Mouse (Mus musculus): ENCODE measurements around the gene Rhox4b. TPM values are rescaled to one million over a fixed set of nuclear protein-coding genes. Genes with fewer than 3 reads are reported as not detected.
"Not testable (repeated sequence)": the region's sequence is repeated elsewhere in the genome, so short reads cannot be mapped to it uniquely, and the experiment has no call there.

Gene Rhox4b
- total RNA-seq (2012; rRNA removed) (1.6 and 3.9 TPM in 2 replicates), total RNA-seq (2014; rRNA removed) (not detected in 2 replicates), polyA plus RNA-seq (2012; ENCODE audit: insufficient read length, low read depth) (0.51 and 0.56 TPM in 2 replicates)

GRCm38 (mm10) chrX:37432194-37432593 lies at the start of gene Rhox4b:
TSS of gene Rhox4b (plus strand) at chrX:37432494.
- H3K79me2 ChIP-seq (replicated peaks; ENCODE audit: control insufficient read depth, extremely low read depth, insufficient read depth, poor library complexity, severe bottlenecking); H3K9me3 ChIP-seq (replicated peaks; ENCODE audit: low read length); H3K27ac ChIP-seq (ENCODE audit: insufficient read depth, low read depth); H3K9ac ChIP-seq (ENCODE audit: insufficient read depth, low read depth); H3K27me3 ChIP-seq (replicated peaks); dilution Hi-C loops (cut with MboI; ENCODE audit: extremely low pct_ligation_motif_present, extremely low pct_unique_long_range_greater_than_20kb, low sequenced_read_pairs); H3K4me1 ChIP-seq (ENCODE audit: control insufficient read depth in 1 of 2, insufficient read depth in 2 of 2); H3K36me3 ChIP-seq (replicated peaks in 1 of 2; ENCODE audit: control insufficient read depth in 1 of 2, insufficient read depth in 1 of 2, low read length in 1 of 2); in situ Hi-C loops (cut with MboI; ENCODE audit: low pct_ligation_motif_present, low pct_unique_long_range_greater_than_20kb, low sequenced_read_pairs); DNase-seq (ENCODE audit: extremely low read depth); H3K4me3 ChIP-seq (replicated peaks in 1 of 3; ENCODE audit: low read depth in 2 of 3, low read length in 2 of 3, poor library complexity in 1 of 3); H3K4me2 ChIP-seq (ENCODE audit: insufficient read depth, low read depth, poor library complexity, severe bottlenecking): not testable (repeated sequence)

DNA sequence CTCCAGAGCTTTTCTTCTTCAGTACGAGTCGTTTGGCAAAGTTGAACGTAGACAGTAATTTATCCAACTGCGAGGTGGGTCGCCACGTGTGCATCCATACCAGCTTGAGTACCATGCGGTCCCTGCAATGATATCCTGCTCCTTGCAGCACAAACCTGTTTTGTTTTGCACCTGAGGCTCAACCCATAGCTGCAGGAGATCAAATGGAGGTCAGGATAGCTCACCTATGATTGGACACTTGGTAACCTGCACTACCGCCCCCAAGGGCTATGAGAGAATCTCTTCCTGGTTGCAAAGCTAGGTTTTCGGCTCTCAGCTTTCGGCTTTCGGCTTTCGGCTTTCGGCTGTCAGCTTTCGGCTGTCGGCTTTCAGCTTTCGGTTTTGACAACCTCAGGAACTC lies 41.7 kb upstream of the Rhox4b start, which contains the start of gene Rhox4a2:
TSS of gene Rhox4a2 (plus strand) at position 301 of the 400 bp plus-strand sequence.
- H3K4me3 ChIP-seq (replicated peaks in 1 of 3; ENCODE audit: low read depth in 2 of 3, low read length in 2 of 3, poor library complexity in 1 of 3); dilution Hi-C loops (cut with MboI; ENCODE audit: extremely low pct_ligation_motif_present, extremely low pct_unique_long_range_greater_than_20kb, low sequenced_read_pairs); H3K27ac ChIP-seq (ENCODE audit: insufficient read depth, low read depth); H3K4me1 ChIP-seq (ENCODE audit: control insufficient read depth in 1 of 2, insufficient read depth in 2 of 2); in situ Hi-C loops (cut with MboI; ENCODE audit: low pct_ligation_motif_present, low pct_unique_long_range_greater_than_20kb, low sequenced_read_pairs); H3K27me3 ChIP-seq (replicated peaks); DNase-seq (ENCODE audit: extremely low read depth); H3K9me3 ChIP-seq (replicated peaks; ENCODE audit: low read length); H3K79me2 ChIP-seq (replicated peaks; ENCODE audit: control insufficient read depth, extremely low read depth, insufficient read depth, poor library complexity, severe bottlenecking); H3K36me3 ChIP-seq (replicated peaks in 1 of 2; ENCODE audit: control insufficient read depth in 1 of 2, insufficient read depth in 1 of 2, low read length in 1 of 2); H3K4me2 ChIP-seq (ENCODE audit: insufficient read depth, low read depth, poor library complexity, severe bottlenecking); H3K9ac ChIP-seq (ENCODE audit: insufficient read depth, low read depth): not testable (repeated sequence)

DNA sequence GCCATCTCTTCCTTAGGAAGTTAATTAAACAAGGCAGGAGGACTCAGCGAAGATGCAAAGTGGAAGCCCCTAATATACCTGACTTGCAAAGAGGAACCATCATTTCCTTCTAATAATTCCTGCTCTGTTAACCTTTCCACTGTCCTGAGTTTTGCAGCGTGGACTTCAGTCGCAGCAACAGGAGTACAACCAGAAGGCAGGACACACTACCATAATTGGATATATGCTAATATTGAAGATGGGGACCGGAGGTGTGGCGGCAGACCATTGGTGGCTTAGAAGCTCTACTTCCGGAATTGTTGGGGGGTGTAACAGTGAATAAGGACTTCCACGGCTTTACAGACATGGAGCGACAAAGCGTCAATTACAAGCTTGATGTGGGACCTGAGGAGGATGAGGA lies 20.5 kb upstream of the Rhox4b start, which contains the start of gene Rhox2b:
TSS of gene Rhox2b (plus strand) at position 301 of the 400 bp plus-strand sequence.
- H3K4me2 ChIP-seq (ENCODE audit: insufficient read depth, low read depth, poor library complexity, severe bottlenecking); H3K4me3 ChIP-seq (replicated peaks in 1 of 3; ENCODE audit: low read depth in 2 of 3, low read length in 2 of 3, poor library complexity in 1 of 3); H3K9ac ChIP-seq (ENCODE audit: insufficient read depth, low read depth); H3K79me2 ChIP-seq (replicated peaks; ENCODE audit: control insufficient read depth, extremely low read depth, insufficient read depth, poor library complexity, severe bottlenecking); H3K9me3 ChIP-seq (replicated peaks; ENCODE audit: low read length); H3K4me1 ChIP-seq (ENCODE audit: control insufficient read depth in 1 of 2, insufficient read depth in 2 of 2); in situ Hi-C loops (cut with MboI; ENCODE audit: low pct_ligation_motif_present, low pct_unique_long_range_greater_than_20kb, low sequenced_read_pairs); DNase-seq (ENCODE audit: extremely low read depth); H3K36me3 ChIP-seq (replicated peaks in 1 of 2; ENCODE audit: control insufficient read depth in 1 of 2, insufficient read depth in 1 of 2, low read length in 1 of 2); H3K27ac ChIP-seq (ENCODE audit: insufficient read depth, low read depth); dilution Hi-C loops (cut with MboI; ENCODE audit: extremely low pct_ligation_motif_present, extremely low pct_unique_long_range_greater_than_20kb, low sequenced_read_pairs); H3K27me3 ChIP-seq (replicated peaks): not testable (repeated sequence)

DNA sequence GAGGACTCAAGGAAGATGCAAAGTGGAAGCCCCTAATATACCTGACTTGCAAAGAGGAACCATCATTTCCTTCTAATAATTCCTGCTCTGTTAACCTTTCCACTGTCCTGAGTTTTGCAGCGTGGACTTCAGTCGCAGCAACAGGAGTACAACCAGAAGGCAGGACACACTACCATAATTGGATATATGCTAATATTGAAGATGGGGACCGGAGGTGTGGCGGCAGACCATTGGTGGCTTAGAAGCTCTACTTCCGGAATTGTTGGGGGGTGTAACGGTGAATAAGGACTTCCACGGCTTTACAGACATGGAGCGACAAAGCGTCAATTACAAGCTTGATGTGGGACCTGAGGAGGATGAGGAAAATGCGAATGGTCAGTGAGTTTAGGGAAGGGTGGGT lies 21.1 kb downstream of the Rhox4b start, which contains the start of gene Rhox2c:
TSS of gene Rhox2c (plus strand) at position 301 of the 400 bp plus-strand sequence.
- H3K27ac ChIP-seq (ENCODE audit: insufficient read depth, low read depth); H3K4me1 ChIP-seq (ENCODE audit: control insufficient read depth in 1 of 2, insufficient read depth in 2 of 2); dilution Hi-C loops (cut with MboI; ENCODE audit: extremely low pct_ligation_motif_present, extremely low pct_unique_long_range_greater_than_20kb, low sequenced_read_pairs); H3K9me3 ChIP-seq (replicated peaks; ENCODE audit: low read length); in situ Hi-C loops (cut with MboI; ENCODE audit: low pct_ligation_motif_present, low pct_unique_long_range_greater_than_20kb, low sequenced_read_pairs); DNase-seq (ENCODE audit: extremely low read depth); H3K4me2 ChIP-seq (ENCODE audit: insufficient read depth, low read depth, poor library complexity, severe bottlenecking); H3K4me3 ChIP-seq (replicated peaks in 1 of 3; ENCODE audit: low read depth in 2 of 3, low read length in 2 of 3, poor library complexity in 1 of 3); H3K9ac ChIP-seq (ENCODE audit: insufficient read depth, low read depth); H3K79me2 ChIP-seq (replicated peaks; ENCODE audit: control insufficient read depth, extremely low read depth, insufficient read depth, poor library complexity, severe bottlenecking); H3K36me3 ChIP-seq (replicated peaks in 1 of 2; ENCODE audit: control insufficient read depth in 1 of 2, insufficient read depth in 1 of 2, low read length in 1 of 2); H3K27me3 ChIP-seq (replicated peaks): not testable (repeated sequence)

DNA sequence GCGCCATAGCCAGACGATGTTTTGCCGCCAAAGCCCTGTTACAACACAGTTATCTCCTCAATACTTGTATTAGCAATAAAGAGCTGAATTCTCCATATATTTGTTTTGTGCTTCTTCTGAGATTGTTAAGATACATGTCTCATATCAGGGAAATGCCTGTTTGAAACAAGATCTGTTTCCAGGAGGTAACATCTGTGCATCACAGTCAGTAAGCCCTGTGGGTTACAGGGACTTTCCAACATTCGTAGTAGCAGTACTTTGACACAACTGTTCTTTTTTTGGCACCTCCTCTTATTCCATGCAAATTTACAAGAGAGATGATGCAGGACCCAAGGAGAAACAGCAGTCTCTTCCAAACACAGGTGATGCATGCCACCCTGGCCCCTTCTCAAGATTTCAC lies 26.0 kb downstream of the Rhox4b start, which contains the start of gene Rhox3c:
TSS of gene Rhox3c (plus strand) at position 301 of the 400 bp plus-strand sequence.
- H3K27me3 ChIP-seq (replicated peaks); dilution Hi-C loops (cut with MboI; ENCODE audit: extremely low pct_ligation_motif_present, extremely low pct_unique_long_range_greater_than_20kb, low sequenced_read_pairs); in situ Hi-C loops (cut with MboI; ENCODE audit: low pct_ligation_motif_present, low pct_unique_long_range_greater_than_20kb, low sequenced_read_pairs): not testable (repeated sequence)

DNA sequence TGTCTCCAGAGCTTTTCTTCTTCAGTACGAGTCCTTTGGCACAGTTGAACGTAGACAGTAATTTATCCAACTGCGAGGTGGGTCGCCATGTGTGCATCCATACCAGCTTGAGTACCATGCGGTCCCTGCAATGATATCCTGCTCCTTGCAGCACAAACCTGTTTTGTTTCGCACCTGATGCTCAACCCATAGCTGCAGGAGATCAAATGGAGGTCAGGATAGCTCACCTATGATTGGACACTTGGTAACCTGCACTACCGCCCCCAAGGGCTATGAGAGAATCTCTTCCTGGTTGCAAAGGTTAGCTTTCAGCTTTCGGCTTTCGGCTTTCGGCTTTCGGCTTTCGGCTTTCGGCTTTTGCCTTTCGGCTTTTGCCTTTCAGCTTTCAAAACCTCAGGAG lies 47.7 kb downstream of the Rhox4b start, which contains the start of gene Rhox4c:
TSS of gene Rhox4c (plus strand) at position 301 of the 400 bp plus-strand sequence.
- H3K4me1 ChIP-seq (ENCODE audit: control insufficient read depth in 1 of 2, insufficient read depth in 2 of 2); H3K27ac ChIP-seq (ENCODE audit: insufficient read depth, low read depth); DNase-seq (ENCODE audit: extremely low read depth); H3K27me3 ChIP-seq (replicated peaks); H3K9me3 ChIP-seq (replicated peaks; ENCODE audit: low read length); H3K4me2 ChIP-seq (ENCODE audit: insufficient read depth, low read depth, poor library complexity, severe bottlenecking); H3K9ac ChIP-seq (ENCODE audit: insufficient read depth, low read depth); H3K79me2 ChIP-seq (replicated peaks; ENCODE audit: control insufficient read depth, extremely low read depth, insufficient read depth, poor library complexity, severe bottlenecking); H3K36me3 ChIP-seq (replicated peaks in 1 of 2; ENCODE audit: control insufficient read depth in 1 of 2, insufficient read depth in 1 of 2, low read length in 1 of 2); dilution Hi-C loops (cut with MboI; ENCODE audit: extremely low pct_ligation_motif_present, extremely low pct_unique_long_range_greater_than_20kb, low sequenced_read_pairs); in situ Hi-C loops (cut with MboI; ENCODE audit: low pct_ligation_motif_present, low pct_unique_long_range_greater_than_20kb, low sequenced_read_pairs); H3K4me3 ChIP-seq (replicated peaks in 1 of 3; ENCODE audit: low read depth in 2 of 3, low read length in 2 of 3, poor library complexity in 1 of 3): not testable (repeated sequence)

More for the DNA sequence above, 26.0 kb downstream of the Rhox4b start, which contains the start of gene Rhox3c:
- not testable (repeated sequence) for H3K4me2 ChIP-seq (ENCODE audit: insufficient read depth, low read depth, poor library complexity, severe bottlenecking); H3K9me3 ChIP-seq (replicated peaks; ENCODE audit: low read length); H3K79me2 ChIP-seq (replicated peaks; ENCODE audit: control insufficient read depth, extremely low read depth, insufficient read depth, poor library complexity, severe bottlenecking); H3K4me3 ChIP-seq (replicated peaks in 1 of 3; ENCODE audit: low read depth in 2 of 3, low read length in 2 of 3, poor library complexity in 1 of 3); H3K4me1 ChIP-seq (ENCODE audit: control insufficient read depth in 1 of 2, insufficient read depth in 2 of 2); H3K36me3 ChIP-seq (replicated peaks in 1 of 2; ENCODE audit: control insufficient read depth in 1 of 2, insufficient read depth in 1 of 2, low read length in 1 of 2); H3K9ac ChIP-seq (ENCODE audit: insufficient read depth, low read depth); H3K27ac ChIP-seq (ENCODE audit: insufficient read depth, low read depth); DNase-seq (ENCODE audit: extremely low read depth)

Measured in CH12.LX (cell line).